Comparison of ENCODE assay signal across 11 mouse cellular contexts in genomic region chr14:47432987-47433386, GRCm38 (mm10). TPM values are rescaled to one million over a fixed set of nuclear protein-coding genes. Genes with fewer than 3 reads are reported as not detected.
DNase-seq lines count a peak whose midpoint lies in the region; ATAC-seq and TF ChIP-seq lines count a peak whose summit lies in the region.
"Had no signal": no experiment of that assay in that cellular context is flagged by ENCODE, and none has a peak within 500 bp of the region (broad histone marks: within the 10 kb centered on the region; RNA-seq: fewer than 3 reads in every experiment).

No protein-coding gene starts in this region.

- H3K9ac ChIP-seq in lung, postnatal 0 days (replicated peaks; ENCODE audit: low read depth): no peak overlapping the region
- H3K9ac ChIP-seq in midbrain, embryonic 16.5 days (ENCODE audit: low read depth, low read length): no peak overlapping the region
- H3K9ac ChIP-seq: heart, embryonic 15.5 days had no signal

- no peak for DNase-seq in frontal cortex, postnatal 36 days (ENCODE audit: low spot score in 2 of 2)
- peak; percentile 7 for DNase-seq in lung, postnatal 0 days (ENCODE audit: low spot score)
- DNase-seq in lung, postnatal 14 days: no peak
- DNase-seq in R1 (ENCODE audit: low read depth, low spot score): peak; percentile 49
- DNase-seq in gastrocnemius, adult 8-10 months (ENCODE audit: low spot score in 2 of 2): no peak
- DNase-seq: layer of hippocampus, adult 9-11 months had no signal

- H3K4me3 ChIP-seq in lung, postnatal 0 days (ENCODE audit: low read depth, low read length): no peak overlapping the region
- H3K4me3 ChIP-seq in midbrain, embryonic 16.5 days (ENCODE audit: low read depth, low read length): no peak overlapping the region
- H3K4me3 ChIP-seq: forebrain, embryonic 10.5 days; heart, embryonic 15.5 days had no signal

- no peak overlapping the region for H3K27ac ChIP-seq in lung, postnatal 0 days (ENCODE audit: low read length)
- H3K27ac ChIP-seq in midbrain, embryonic 16.5 days (ENCODE audit: low read length): no peak overlapping the region
- H3K27ac ChIP-seq: forebrain, embryonic 10.5 days; heart, embryonic 15.5 days had no signal

- ATAC-seq in frontal cortex, adult (ENCODE audit: low TSS enrichment): 0 out of 2 replicates have a peak, but pooled peaks have one; percentile 59
- ATAC-seq in lung, postnatal 0 days: no peak
- ATAC-seq in monocyte, adult 5-6 weeks (replicated peaks; ENCODE audit: insufficient number of reproducible peaks, low FRiP score, low TSS enrichment, poor library complexity, severe bottlenecking): 0 out of 2 replicates have a peak, but pooled peaks have one; percentile 61
- ATAC-seq in midbrain, embryonic 16.5 days: no peak

- H3K36me3 ChIP-seq in lung, postnatal 0 days (ENCODE audit: insufficient read depth, low read length): no peaks in the 10 kb centered on the region
- H3K36me3 ChIP-seq in midbrain, embryonic 16.5 days (ENCODE audit: control insufficient read depth, insufficient read depth, low read length): no peaks in the 10 kb centered on the region
- H3K36me3 ChIP-seq: forebrain, embryonic 10.5 days; heart, embryonic 15.5 days had no signal

- no peaks in the 10 kb centered on the region for H3K4me1 ChIP-seq in lung, postnatal 0 days (ENCODE audit: insufficient read depth, low read depth, low read length)
- H3K4me1 ChIP-seq in midbrain, embryonic 16.5 days (ENCODE audit: control insufficient read depth, insufficient read depth, low read length): no peaks in the 10 kb centered on the region
- H3K4me1 ChIP-seq: forebrain, embryonic 10.5 days; heart, embryonic 15.5 days had no signal

- no peaks in the 10 kb centered on the region for H3K9me3 ChIP-seq in lung, postnatal 0 days (ENCODE audit: low read length)
- no peaks in the 10 kb centered on the region for H3K9me3 ChIP-seq in midbrain, embryonic 16.5 days (replicated peaks; ENCODE audit: control insufficient read depth, low read length, poor library complexity, severe bottlenecking)
- H3K9me3 ChIP-seq: forebrain, embryonic 10.5 days; heart, embryonic 15.5 days had no signal

- no peak overlapping the region for H3K4me2 ChIP-seq in lung, postnatal 0 days (replicated peaks; ENCODE audit: low read depth, low read length)
- H3K4me2 ChIP-seq in midbrain, embryonic 16.5 days (ENCODE audit: low read length): no peak overlapping the region
- H3K4me2 ChIP-seq: heart, embryonic 15.5 days had no signal

- TF ChIP-seq CTCF in lung, postnatal 0 days (IDR thresholded peaks at IDR 0.05): peak; percentile 50

- no peaks in the 10 kb centered on the region for H3K27me3 ChIP-seq in lung, postnatal 0 days (replicated peaks; ENCODE audit: insufficient read depth, low read length)
- H3K27me3 ChIP-seq in midbrain, embryonic 16.5 days (ENCODE audit: control insufficient read depth, insufficient read depth, low read depth, low read length): no peaks in the 10 kb centered on the region
- H3K27me3 ChIP-seq: heart, embryonic 15.5 days had no signal

- no peak for TF ChIP-seq EP300 in lung, postnatal 0 days (IDR thresholded peaks at IDR 0.05)

RNA-seq across cellular contexts. Expression of gene Dlgap5, which starts 14.8 kb away (rescaled TPM):
- 2.0 and 2.3 TPM in 2 replicates for polyA plus RNA-seq in lung, postnatal 0 days (2015; fragmentation: Nextera tagmentation; extraction: Ambion mirVana)
- total RNA-seq in monocyte, adult 5-6 weeks (2017): 2.2 to 12.5 TPM (median 10.1 TPM) in 3 replicates
- not detected for total RNA-seq in gastrocnemius, adult 8-10 months (2022)
- 3.8 and 4.4 TPM in 2 replicates for polyA plus RNA-seq in midbrain, embryonic 16.5 days (2015; fragmentation: Nextera tagmentation; extraction: Ambion mirVana)

RNA-seq across cellular contexts. Expression of gene Fbxo34, which starts 17.2 kb away (rescaled TPM):
- 18.1 and 20.0 TPM in 2 replicates for polyA plus RNA-seq in lung, postnatal 0 days (2015; fragmentation: Nextera tagmentation; extraction: Ambion mirVana)
- total RNA-seq in monocyte, adult 5-6 weeks (2017): 18.2 to 39.0 TPM (median 26.4 TPM) in 3 replicates
- total RNA-seq in gastrocnemius, adult 8-10 months (2022): 10 to 100 TPM; 10.2 to 15.1 (median 10.7) TPM
- polyA plus RNA-seq in midbrain, embryonic 16.5 days (2015; fragmentation: Nextera tagmentation; extraction: Ambion mirVana): 30.0 and 32.6 TPM in 2 replicates

Comparison
In these comparisons a context has a peak if more than half of its experiments do, and no peak if none do; other contexts are left out.
1. DNase-seq: peak in lung, postnatal 0 days (single experiment) and R1 (single experiment); none in frontal cortex, postnatal 36 days (0 of 2), lung, postnatal 14 days (single experiment) and gastrocnemius, adult 8-10 months (0 of 2).
2. ATAC-seq: peak in frontal cortex, adult (single experiment) and monocyte, adult 5-6 weeks (single experiment); none in lung, postnatal 0 days (single experiment) and midbrain, embryonic 16.5 days (single experiment).